Mouse (Mus musculus): ENCODE data around the gene Pcx.
"Not testable (repeated sequence)": the region's sequence is repeated elsewhere in the genome, so short reads cannot be mapped to it uniquely, and the experiment has no call there.

Gene Pcx

DNA sequence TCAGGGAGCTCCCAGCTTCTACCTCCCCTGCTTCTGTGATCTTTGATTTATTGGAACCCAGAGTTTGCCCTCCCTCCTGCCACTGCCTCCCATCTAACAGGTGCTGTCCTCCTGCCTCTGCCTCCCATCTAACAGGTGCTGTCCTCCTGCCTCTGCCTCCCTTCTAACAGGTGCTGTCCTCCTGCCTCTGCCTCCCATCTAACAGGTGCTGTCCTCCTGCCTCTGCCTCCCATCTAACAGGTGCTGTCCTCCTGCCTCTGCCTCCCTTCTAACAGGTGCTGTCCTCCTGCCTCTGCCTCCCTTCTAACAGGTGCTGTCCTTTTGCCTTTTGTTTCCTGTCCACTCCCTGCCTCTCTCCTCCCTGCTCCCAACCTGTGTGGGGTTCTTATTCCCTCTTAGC lies 76.5 kb downstream of the Pcx start:
- CTCF ChIA-PET = not testable (repeated sequence)

DNA sequence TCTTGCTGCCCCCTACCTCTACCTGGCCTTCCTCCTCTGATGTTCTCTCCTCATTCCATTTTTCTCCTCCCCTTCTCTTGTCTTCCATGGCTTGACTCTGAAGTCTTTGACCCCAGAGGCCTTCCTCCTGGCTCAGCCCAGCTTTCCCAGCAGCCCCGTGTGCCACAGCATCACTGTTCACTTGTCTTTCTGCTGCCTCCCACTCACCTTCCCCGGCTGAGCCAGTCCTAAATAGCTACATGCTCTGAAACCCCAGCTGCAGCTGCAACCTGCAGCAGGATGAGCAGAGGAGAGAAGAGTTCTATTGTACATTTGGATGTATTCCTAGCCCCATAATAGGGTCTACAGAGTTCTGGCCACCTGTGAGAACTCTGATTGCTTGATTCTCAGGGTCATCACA lies 77.2 kb downstream of the Pcx start:
- CTCF ChIA-PET = no interaction called here

DNA sequence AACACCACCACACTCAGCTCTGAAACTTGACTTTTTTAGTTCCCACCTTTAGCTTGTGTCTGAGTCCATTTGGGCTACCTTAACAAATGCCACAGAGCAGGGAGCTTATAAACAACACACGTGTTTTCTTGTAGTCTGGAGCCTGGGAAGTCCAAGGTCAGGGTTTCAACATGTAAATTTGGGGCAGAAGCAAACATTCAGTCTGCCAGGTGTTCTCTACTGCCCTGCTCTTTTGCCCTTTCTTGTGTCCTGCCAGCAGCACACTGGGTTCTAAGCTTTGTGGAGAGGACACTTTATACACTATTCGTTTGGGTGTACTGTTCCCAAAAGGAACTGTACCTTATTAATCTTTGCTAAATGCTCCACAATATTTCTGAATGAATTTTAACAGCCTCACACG lies 78.2 kb downstream of the Pcx start:
- CTCF ChIA-PET = no interaction called here

DNA sequence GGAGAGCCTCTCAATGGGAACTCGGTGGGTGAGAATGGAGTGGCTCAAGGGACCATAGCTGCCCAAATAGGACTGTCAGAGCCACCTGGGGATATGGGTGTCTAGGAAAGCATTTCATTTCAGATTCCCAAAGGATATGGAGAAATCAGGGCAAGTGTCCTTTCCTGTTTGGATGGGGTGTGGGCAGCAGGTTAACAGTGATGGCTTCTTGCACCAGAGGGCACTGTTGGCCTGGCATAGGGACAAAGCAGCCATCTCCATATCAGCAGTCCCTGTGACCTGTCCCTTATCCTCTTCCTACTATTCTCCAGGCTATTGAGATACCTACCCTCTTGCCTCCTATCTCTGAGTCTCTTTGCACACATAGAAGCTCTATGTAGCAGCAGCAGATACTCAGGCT lies 78.8 kb downstream of the Pcx start:
- CTCF ChIA-PET = no interaction called here

DNA sequence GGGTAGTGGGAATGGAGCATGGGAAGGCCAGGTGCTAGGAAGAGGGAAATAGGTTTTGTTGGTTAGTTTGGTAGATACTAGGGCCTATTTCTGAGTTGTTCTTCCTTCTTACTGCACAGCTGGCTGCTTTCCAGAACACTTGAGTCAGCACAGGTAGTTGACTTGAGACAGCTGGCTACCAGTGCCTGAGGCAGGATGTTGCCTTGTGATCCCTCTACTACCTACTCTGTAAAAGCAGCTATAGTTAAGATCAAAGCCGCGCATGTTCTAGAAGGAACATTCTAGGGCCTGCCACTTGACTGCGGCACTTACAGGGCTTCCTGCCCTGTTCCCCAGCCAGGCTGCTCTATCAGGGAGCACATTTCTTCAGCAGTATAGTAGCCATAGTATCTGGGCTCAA lies 79.8 kb downstream of the Pcx start:
- CTCF ChIA-PET = no interaction called here

DNA sequence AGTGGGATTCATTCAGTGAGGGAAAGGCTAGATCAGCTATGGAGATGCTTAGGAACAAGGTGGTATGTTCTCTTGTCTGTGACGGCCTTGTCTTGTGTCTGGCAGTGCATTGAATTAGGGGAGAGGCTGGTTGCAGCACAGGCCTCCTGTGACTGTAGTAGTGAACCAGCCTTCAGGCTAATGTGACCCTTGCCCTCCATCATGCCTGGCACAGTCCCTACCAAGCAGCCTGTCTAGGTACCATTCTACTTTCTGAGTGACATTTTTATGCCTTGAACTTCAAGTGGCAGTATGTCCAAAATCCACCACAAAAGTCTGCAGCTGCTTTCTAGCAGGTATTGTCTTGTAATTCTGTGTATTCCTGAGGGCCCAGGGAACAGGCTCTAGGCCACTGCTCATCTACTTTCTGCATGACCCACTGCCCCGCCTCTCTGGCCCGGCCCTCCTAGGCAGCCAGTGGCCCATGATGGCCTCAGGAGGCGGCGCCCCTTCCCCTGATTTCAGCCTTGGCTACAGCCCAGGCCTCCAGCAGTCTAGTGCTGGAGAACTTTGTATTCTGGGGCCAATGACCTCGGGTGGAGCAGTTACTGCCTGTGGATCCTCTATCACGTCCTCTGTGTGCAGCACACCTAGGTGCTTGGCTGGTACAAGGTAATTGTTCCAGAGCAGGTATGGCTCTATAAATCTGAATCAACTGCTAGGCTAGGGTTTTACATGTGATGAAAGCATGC lies 83.7 kb downstream of the Pcx start:
- CTCF ChIA-PET = no interaction called here

DNA sequence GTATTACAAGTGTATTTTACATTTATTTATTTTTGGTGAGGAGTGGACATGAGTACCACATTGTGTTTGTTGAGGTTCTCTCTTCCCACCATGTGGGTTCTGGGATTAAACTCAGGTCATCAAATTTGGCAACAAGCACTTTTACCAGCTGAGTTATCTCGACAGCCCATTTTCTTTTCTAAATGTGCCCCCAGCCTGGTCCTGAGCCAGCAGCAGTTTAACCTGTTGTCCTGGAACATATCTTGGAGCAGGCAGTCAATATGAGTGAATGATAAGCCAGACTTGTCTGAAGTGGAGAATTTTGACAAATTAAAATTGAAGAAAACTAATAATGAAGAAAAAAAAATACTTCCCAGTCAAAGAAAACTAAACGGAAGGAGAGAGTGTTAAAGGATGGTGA lies 85.8 kb downstream of the Pcx start:
- CTCF ChIA-PET = no interaction called here

DNA sequence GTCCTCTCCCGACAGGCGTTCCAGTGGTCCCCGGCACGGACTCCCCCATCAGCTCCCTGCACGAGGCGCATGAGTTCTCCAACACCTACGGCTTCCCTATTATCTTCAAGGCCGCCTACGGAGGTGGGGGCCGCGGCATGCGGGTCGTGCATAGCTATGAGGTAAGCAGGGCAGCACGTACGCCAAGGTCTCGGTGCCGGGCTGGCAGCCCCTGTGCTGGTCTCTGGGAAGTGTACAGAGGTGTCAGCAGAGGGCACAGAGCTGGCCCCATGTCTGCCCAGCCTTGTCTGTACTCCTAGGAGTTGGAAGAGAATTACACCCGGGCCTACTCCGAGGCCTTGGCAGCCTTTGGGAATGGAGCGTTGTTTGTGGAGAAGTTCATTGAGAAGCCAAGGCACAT lies 92.2 kb downstream of the Pcx start:
- CTCF ChIA-PET = no interaction called here

DNA sequence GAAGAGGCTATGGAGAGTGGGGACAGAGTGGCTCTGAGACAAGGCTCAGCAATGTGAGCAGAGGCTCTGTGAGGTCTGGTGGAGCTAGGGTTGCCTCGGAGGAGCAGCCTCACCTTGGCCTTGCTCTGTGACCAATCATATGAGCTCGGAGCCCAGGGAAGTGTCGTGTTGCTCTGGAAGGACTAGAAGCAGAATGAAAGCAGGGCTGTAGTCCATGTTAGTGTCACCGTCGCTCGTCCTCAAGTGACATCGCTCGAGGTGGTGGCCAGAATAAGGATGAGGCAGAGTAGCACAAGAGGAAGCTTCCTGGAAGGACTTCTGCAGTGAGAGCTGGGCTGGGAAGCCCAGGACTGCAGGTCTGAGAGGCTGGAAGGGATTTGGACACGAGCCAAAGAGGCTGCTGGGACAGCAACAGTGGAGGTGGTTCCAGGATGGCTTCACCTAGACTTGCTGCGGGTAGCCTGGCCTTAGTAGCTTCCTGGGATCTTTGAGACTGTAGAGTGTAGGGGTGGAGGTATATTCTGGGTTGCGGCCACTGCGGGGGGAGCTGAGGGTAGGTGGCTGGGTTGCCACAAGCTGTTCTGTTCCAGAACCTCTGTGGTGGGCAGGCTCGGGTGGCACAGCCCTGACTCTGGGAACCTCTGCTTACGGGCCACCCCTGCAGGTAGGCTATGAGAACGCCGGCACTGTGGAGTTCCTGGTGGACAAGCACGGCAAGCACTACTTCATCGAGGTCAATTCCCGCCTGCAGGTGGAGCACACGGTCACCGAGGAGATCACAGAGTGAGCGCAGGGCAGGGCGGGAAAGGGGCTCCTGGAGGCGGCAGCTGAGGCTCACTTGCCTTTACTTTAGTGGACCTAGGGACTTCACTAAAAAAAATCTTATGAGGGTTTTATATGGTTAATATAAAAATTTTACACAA lies 93.8 kb downstream of the Pcx start:
- CTCF ChIA-PET = interaction anchor here (0.6 kb wide), 1 partner anchor 61 kb away, joined by 3 read pairs; no protein-coding TSS in a partner anchor

DNA sequence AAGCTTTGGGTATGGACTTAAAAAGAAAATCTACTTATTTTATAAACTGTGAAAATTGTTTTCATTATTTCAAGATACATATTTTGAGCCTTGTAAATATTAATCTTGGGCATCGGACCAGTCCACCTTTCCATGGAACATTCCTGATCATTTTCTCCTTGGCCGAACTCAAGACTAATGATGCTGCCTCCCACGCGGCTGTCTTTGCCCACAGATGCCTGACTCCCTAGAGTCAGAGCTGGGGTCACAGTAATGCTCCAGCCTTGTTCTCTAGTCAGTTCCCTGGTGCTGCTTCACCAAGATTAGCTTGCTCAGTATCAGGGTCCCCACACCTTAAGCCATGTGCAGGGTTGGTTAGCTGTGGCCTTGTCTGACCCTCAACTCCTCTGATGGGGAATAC lies 95.4 kb downstream of the Pcx start:
- CTCF ChIA-PET = interaction anchor here (0.6 to 0.7 kb wide), 2 partner anchors 23 to 253 kb away, joined by 5 to 8 read pairs; no protein-coding TSS in a partner anchor

DNA sequence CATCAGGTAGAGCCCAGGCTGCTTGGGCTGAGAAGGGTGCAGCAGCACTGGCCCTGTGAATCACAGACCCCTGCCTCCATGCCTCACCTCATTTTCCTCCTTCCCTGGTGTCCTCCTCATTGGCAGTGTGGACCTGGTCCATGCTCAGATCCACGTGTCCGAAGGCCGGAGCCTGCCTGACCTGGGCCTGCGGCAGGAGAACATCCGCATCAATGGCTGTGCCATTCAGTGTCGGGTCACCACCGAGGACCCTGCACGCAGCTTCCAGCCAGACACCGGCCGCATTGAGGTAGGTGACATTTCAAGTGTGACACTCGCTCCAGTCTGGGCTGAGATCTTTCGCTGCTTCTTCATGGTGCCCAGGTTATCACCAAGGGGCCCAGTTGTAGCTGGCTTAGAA lies 97.1 kb downstream of the Pcx start:
- CTCF ChIA-PET = no interaction called here

DNA sequence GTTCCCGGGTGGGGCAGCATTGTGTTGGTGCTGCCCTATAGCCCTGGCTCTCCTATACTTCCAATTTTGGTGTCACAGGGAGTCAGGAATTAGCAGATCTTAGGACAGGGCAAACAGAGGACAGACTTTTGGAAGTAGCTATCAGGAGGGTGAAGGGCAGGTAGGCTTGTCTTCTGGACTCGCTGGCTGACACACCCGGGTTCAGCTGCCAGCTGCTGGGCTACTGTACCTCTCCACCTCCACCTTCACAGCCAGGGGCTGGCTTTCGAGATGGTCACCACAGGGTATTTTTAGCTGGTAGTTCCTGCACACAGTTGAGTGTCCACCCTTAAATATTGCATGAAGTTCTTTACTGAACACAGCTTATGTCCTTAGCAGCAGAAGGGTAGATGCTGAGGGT lies 98.2 kb downstream of the Pcx start:
- CTCF ChIA-PET = no interaction called here

DNA sequence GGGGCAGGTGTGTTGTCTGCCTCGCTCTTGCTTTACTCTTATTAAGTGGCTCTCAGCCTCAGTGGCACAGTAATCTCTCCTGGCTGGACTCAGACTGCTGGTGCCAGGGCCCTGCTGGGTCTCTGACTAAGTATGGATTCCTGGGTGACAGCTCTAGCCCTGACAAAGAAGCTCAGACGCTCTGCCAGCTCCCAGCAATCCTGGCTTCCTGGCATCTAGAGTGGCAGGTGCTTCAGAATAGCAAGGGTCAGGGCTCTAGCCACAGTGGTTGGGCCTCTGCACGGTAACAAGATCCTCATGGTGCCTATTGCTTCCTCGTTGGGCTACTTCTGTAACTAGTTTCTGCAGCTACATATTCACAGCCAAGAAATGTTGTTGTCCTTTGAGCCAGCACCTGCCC lies 99.8 kb downstream of the Pcx start:
- CTCF ChIA-PET = no interaction called here

DNA sequence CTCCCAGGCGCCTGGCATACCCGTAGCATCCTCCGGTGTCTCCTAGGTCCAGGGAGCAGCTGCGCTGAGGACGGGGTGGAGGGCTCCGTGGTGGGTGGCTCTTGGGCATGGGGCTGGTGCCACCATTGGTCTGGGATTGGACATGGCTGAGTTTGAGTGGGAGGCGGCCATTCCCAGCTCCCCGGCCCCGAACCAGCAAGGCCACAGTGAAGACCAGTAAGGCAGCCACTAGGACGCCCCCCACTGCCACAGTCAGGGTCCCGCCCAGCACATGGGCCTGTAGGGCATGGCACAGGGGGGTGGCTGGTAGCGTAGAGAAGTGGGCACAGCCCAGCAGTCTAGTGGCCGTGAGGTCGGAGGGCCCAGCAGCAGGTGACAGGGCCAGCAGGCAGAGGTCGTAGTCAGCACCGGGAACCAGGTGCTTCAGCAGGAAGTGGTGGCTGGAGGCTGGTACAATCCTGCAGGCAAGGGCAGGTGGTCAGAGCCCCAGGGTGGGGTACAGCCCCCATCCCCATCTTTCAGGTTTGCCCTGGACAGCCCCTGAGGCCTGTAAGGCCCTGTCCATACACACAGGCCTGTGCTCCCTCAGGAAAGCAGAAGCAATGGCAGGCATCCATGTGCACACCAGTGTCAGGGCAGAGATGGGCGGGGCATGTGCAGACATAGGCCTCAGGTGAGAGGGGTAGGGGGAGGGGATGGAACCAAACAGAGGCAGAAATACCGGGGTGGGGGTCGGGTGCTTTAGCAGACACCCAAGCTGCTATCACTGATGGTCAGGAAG lies 102.1 kb downstream of the Pcx start:
- CTCF ChIA-PET = interaction anchor here (0.6 kb wide), 1 partner anchor 361 kb away, joined by 3 read pairs; no protein-coding TSS in a partner anchor

DNA sequence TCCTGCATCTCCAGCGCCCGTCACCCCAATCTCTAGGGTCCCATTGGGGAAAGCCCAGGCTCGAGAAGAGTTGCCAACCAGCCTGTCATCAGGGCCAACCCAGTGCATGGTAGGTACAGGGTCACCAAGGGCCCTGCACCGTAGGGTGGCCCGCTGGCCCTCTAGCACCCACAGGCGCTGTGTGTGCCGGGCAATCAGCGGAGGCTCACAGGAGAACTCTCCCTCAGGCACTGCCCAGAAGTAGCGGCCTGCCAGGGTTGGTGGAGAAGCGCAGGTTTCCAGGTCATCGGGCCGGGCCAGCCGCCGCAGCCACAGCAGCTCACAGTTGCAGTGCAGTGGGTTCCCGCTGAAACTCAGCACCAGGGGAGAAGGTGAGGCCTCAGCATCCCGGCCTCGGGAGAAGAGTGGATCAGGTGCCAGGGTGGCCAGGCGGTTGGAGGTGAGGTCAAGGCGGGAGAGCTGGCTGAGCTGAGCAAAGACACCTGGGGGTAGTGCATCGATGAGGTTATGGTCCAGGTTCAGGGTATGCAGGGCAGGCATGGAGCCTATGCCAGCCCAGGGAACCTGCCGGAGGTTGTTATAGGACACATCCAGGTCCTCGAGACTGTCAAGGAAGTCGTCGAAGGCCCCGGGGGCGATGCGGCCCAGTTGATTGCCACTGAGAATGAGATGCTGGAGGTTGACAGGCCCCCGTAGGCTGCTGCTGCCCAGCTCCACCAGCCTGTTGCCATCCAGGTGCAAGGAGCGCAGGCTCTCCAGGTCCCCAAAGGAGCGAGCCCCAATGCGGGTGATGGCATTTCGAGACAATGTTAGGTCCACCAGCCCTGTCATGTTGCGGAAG lies 103.4 kb downstream of the Pcx start:
- CTCF ChIA-PET = no interaction called here

DNA sequence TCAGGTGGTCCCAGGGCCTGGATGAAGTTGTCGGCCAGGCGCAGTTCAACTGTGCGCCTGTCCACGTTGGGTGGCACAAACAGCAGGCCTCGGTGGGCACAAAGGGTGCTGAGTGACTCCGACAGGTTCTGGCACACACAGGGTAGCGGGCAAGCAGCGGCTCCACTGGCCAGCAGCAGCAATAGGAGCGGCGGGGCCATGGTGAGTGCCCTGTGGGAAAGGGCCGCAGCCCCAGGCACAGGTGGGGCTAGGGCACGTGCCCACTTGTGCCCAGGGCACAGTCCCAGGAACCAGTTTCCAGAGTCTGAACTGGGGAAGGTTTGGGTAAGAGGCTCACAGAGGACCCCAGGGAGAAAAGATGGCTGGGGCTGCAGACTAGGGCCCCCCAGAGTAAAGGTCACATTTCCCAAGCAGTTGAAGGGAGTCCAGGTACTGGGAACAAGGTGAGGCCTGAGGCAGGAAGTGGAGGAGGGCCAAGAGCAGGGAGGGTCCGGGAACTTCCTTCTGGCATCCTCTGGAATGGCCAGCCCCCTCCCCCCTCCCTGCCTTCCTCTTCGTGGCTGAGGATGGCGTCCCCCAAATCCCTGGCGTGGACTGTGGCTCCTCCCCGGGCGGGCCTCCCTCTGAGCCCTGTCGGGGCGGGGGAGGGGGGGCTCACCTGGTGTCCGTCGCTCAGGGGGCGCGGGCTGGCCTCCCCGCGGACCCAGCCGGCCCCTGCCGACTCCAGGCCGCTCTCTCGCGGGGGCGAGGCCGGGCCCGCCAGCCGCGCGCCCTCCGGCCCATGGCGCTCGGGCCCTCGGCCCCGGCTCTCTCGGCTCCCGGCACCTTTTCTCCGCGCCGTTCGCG lies 104.3 kb downstream of the Pcx start:
- CTCF ChIA-PET = no interaction called here

DNA sequence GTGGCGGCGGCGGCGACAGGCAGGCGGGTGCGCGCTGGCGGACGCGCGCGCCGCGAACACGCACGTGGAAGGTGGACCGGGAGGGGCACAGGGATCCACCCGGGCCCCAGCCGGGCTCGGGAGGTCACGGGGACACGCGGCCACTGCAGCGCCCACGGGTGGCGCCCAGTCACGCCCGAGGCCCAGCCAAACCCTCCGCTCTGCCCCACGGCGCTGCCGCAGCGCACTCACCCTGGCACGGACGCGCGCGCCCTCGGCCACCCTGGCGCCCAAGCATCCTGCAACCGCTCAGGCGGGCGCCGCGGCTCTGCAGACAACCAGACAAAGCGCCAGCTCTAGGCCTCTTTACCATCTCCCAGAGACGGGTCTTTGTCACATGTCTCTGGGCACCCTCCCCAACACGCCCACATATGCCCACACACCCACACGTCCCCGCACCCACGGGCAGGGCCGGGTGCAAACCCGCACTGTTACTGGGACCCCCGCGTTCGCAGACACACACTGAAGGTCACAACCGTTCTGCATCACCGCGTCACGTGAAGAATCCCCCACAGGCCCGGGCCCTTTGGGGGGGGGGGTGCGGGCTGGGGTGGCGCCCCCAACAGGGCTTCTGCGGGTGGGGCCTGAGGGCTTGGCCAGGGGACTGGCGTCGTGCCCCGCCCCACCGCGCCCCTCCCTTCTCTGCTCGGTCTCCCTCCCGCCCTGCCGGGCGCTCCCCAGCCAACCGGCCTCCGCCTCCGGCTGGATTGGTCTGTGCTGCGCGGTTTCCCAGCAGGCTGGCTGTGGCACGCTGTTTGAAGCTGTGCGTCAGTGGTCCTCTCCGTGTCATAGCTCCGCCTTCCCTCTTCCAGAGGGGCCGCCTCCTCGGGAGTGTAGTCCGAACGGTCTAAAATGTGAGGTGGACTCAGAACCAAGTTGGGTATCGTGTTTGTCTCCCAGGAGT lies 105.2 kb downstream of the Pcx start, which contains the start of gene Lrfn4:
TSS of gene Lrfn4 (minus strand) at position 517 of the 943 bp plus-strand sequence.
- CTCF ChIA-PET = no interaction called here

DNA sequence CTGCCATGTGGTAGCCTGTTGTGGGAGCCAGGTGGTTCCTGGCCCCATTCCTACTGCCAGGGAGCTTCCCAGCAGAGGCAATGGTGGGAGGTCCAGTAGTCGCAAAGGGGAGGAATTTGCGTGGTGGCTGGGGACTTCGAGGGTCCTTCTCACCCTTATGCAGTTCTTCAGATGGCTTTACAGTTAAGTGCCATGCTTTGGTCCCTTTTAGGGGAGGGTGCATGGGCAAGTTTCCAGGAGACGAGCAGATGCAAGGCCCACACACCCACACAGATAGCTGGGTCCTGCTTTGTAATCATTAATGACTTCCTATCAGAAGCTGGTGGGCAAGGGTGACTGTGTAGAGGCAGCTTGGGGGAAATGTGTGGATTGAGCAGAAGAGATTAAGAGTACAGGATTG lies 106.3 kb downstream of the Pcx start:
- CTCF ChIA-PET = no interaction called here

DNA sequence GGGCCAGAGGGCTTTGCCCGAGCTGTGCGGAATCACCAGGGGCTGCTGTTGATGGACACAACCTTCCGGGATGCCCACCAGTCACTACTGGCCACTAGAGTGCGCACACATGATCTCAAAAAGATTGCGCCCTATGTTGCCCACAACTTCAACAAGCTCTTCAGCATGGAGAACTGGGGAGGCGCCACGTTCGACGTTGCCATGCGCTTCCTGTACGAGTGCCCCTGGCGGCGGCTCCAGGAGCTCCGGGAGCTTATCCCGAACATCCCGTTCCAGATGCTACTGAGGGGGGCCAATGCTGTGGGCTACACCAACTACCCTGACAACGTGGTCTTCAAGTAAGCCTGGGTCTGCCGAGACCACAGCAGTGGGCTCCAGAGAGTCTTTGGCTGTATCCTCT lies 107.9 kb downstream of the Pcx start:
- CTCF ChIA-PET = no interaction called here

Measured in spleen, embryonic (tissue).